Mouse (Mus musculus) liver, embryonic 14.5 days (tissue): ENCODE data around the gene Il11ra1.
"Not testable (repeated sequence)": the region's sequence is repeated elsewhere in the genome, so short reads cannot be mapped to it uniquely, and the experiment has no call there.

Experiments used
- CTCF ChIP-seq: IDR thresholded peaks from 2 replicates; pipeline ENCODE4 v1.5.1; 2016; ENCODE audit warnings: antibody characterized with exemption, low read depth, control low read depth
- EP300 ChIP-seq: IDR thresholded peaks from 2 replicates; pipeline ENCODE4 v1.6.1; 2016; ENCODE audit warnings: antibody characterized with exemption, low read depth

DNA sequence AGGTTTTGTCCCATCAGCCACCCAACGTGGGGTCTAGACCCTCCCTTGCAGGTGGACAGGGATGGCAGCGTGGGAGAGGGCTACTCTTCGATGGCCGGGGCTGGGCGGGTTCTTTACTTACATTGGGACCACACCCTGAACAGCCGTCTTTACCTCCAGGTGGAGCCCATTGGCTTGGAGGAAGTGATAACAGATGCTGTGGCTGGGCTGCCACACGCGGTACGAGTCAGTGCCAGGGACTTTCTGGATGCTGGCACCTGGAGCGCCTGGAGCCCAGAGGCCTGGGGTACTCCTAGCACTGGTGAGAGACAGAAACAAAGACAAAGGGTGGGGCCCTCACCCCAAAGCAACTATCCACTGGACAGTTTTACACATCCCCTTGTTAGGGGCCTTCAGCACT lies 67.5 kb downstream of the Il11ra1 start:
- not testable (repeated sequence) for TF ChIP-seq CTCF, EP300
